Mouse (Mus musculus) lung, postnatal 25 days (tissue): ENCODE measurements around the gene Shisa5.

Source experiments
- DNase-seq: peaks from one replicate; pipeline ENCODE4 v3.0.0; 2022; ENCODE audit warnings: low spot score

Gene Shisa5

GRCm38 (mm10) chr9:109038086-109038895 is at the start of gene Shisa5:
TSS of gene Shisa5 (plus strand) at chr9:109038565.
- peak; percentile 89 for DNase-seq

GRCm38 (mm10) chr9:108989802-108990461 is 48.4 kb upstream of the Shisa5 start:
- no peak for DNase-seq

- no peak for DNase-seq
Measured at GRCm38 (mm10) chr9:108990462-108990820, 47.9 kb upstream of the Shisa5 start.

- peak; percentile 100 for DNase-seq
Measured at GRCm38 (mm10) chr9:108991428-108992084, 46.8 kb upstream of the Shisa5 start, which contains the start of gene Pfkfb4. TSS of gene Pfkfb4 (plus strand) at chr9:108991778.

- peak; percentile 39 for DNase-seq
Measured at GRCm38 (mm10) chr9:108992085-108992469, 46.3 kb upstream of the Shisa5 start.

GRCm38 (mm10) chr9:108992620-108993361 is 45.6 kb upstream of the Shisa5 start:
- DNase-seq: peak; percentile 45

- peak; percentile 14 for DNase-seq
Measured at GRCm38 (mm10) chr9:108996411-108996810, 42.0 kb upstream of the Shisa5 start.

- DNase-seq: peak; percentile 60
Measured at GRCm38 (mm10) chr9:108998287-108999166, 39.8 kb upstream of the Shisa5 start.

- no peak for DNase-seq
Measured at GRCm38 (mm10) chr9:108999167-108999526, 39.2 kb upstream of the Shisa5 start.

GRCm38 (mm10) chr9:109000726-109001125 is 37.6 kb upstream of the Shisa5 start:
- DNase-seq: peak; percentile 67

- peak; percentile 48 for DNase-seq
Measured at GRCm38 (mm10) chr9:109003201-109003600, 35.2 kb upstream of the Shisa5 start.

GRCm38 (mm10) chr9:109007025-109007780 is 31.2 kb upstream of the Shisa5 start:
- no peak for DNase-seq

GRCm38 (mm10) chr9:109008081-109008480 is 30.3 kb upstream of the Shisa5 start:
- no peak for DNase-seq

- DNase-seq: no peak
Measured at GRCm38 (mm10) chr9:109008994-109009635, 29.2 kb upstream of the Shisa5 start.

GRCm38 (mm10) chr9:109009636-109010315 is 28.6 kb upstream of the Shisa5 start:
- no peak for DNase-seq

- no peak for DNase-seq
Measured at GRCm38 (mm10) chr9:109010316-109010690, 28.1 kb upstream of the Shisa5 start.

GRCm38 (mm10) chr9:109015397-109015796 is 23.0 kb upstream of the Shisa5 start:
- no peak for DNase-seq

- DNase-seq: no peak
Measured at GRCm38 (mm10) chr9:109016973-109017604, 21.3 kb upstream of the Shisa5 start.

- DNase-seq: no peak
Measured at GRCm38 (mm10) chr9:109021428-109021827, 16.9 kb upstream of the Shisa5 start.
